Mouse (Mus musculus): ENCODE data around the gene Ubr2. TPM values are rescaled to one million over a fixed set of nuclear protein-coding genes. Genes with fewer than 3 reads are reported as not detected.

Gene Ubr2
- polyA plus RNA-seq, 1 experiment from 2014 or later = 15.8 TPM

GRCm38 (mm10) chr17:46958045-46958444 is 52.3 kb downstream of the Ubr2 start:
- 89% methylated on average over 2 of the region's 2 CpGs for WGBS
- Histone ChIP-seq H3K27ac (no peak overlapping the region), H3K27me3 (replicated peaks) (no peaks in the 10 kb centered on the region), H3K9ac (no peak overlapping the region), H3K4me1 (no peaks in the 10 kb centered on the region), H3K36me3 (peaks cover 80% of the 10 kb centered on the region), H3K9me3 (no peaks in the 10 kb centered on the region), H3K4me3 (replicated peaks) (no peak overlapping the region), H3K4me2 (no peak overlapping the region)
- ATAC-seq (ENCODE audit: insufficient read depth, low FRiP score, low read depth) = no peak

GRCm38 (mm10) chr17:46946276-46946675 is 64.1 kb downstream of the Ubr2 start:
- Histone ChIP-seq H3K27me3 (replicated peaks) (no peaks in the 10 kb centered on the region), H3K4me1 (no peaks in the 10 kb centered on the region), H3K9me3 (no peaks in the 10 kb centered on the region), H3K36me3 (peaks cover 53% of the 10 kb centered on the region), H3K9ac (no peak overlapping the region), H3K4me3 (replicated peaks) (no peak overlapping the region), H3K27ac (no peak overlapping the region), H3K4me2 (no peak overlapping the region)
- 97% methylated on average over 9 of the region's 9 CpGs for WGBS
- ATAC-seq (ENCODE audit: insufficient read depth, low FRiP score, low read depth) = no peak

GRCm38 (mm10) chr17:46942421-46942820 is 67.9 kb downstream of the Ubr2 start:
- Histone ChIP-seq H3K4me2 (no peak overlapping the region), H3K4me3 (replicated peaks) (no peak overlapping the region), H3K4me1 (no peaks in the 10 kb centered on the region), H3K27ac (no peak overlapping the region), H3K9me3 (no peaks in the 10 kb centered on the region), H3K36me3 (peaks cover 78% of the 10 kb centered on the region), H3K27me3 (replicated peaks) (no peaks in the 10 kb centered on the region), H3K9ac (no peak overlapping the region)
- 92% methylated on average over 9 of the region's 9 CpGs for WGBS
- ATAC-seq (ENCODE audit: insufficient read depth, low FRiP score, low read depth) = no peak

- peaks cover 81% of the 10 kb centered on the region for H3K36me3 ChIP-seq
- 91% methylated on average over 8 of the region's 8 CpGs for WGBS
- H3K27ac ChIP-seq = no peak overlapping the region
- H3K4me3 ChIP-seq (replicated peaks) = no peak overlapping the region
- H3K27me3 ChIP-seq (replicated peaks) = no peaks in the 10 kb centered on the region
- H3K4me1 ChIP-seq = no peaks in the 10 kb centered on the region
- no peak for ATAC-seq (ENCODE audit: insufficient read depth, low FRiP score, low read depth)
- H3K9me3 ChIP-seq = no peaks in the 10 kb centered on the region
- no peak overlapping the region for H3K4me2 ChIP-seq
- no peak overlapping the region for H3K9ac ChIP-seq
These were observed 69.9 kb downstream of the Ubr2 start for GRCm38 (mm10) chr17:46940461-46940860.

GRCm38 (mm10) chr17:46933557-46934348 is 76.6 kb downstream of the Ubr2 start:
- H3K4me2 ChIP-seq = no peak overlapping the region
- ATAC-seq (ENCODE audit: insufficient read depth, low FRiP score, low read depth) = no peak

GRCm38 (mm10) chr17:46932961-46933360 is 77.4 kb downstream of the Ubr2 start:
- H3K27me3 ChIP-seq (replicated peaks) = no peaks in the 10 kb centered on the region
- no peak for ATAC-seq (ENCODE audit: insufficient read depth, low FRiP score, low read depth)
- no peak overlapping the region for H3K4me2 ChIP-seq
- H3K36me3 ChIP-seq = peaks cover 77% of the 10 kb centered on the region
- H3K9ac ChIP-seq = no peak overlapping the region
- no peak overlapping the region for H3K4me3 ChIP-seq (replicated peaks)
- H3K27ac ChIP-seq = no peak overlapping the region
- 93% methylated on average over 5 of the region's 5 CpGs for WGBS
- no peaks in the 10 kb centered on the region for H3K4me1 ChIP-seq
- no peaks in the 10 kb centered on the region for H3K9me3 ChIP-seq

More at GRCm38 (mm10) chr17:46933557-46934348, 76.6 kb downstream of the Ubr2 start:
- 83% methylated on average over 19 of the region's 19 CpGs for WGBS
- H3K4me1 ChIP-seq = no peaks in the 10 kb centered on the region
- H3K36me3 ChIP-seq = peaks cover 80% of the 10 kb centered on the region
- no peak overlapping the region for H3K4me3 ChIP-seq (replicated peaks)
- no peak overlapping the region for H3K27ac ChIP-seq
- no peaks in the 10 kb centered on the region for H3K9me3 ChIP-seq
- no peak overlapping the region for H3K9ac ChIP-seq
- H3K27me3 ChIP-seq (replicated peaks) = no peaks in the 10 kb centered on the region

- ATAC-seq (ENCODE audit: insufficient read depth, low FRiP score, low read depth) = no peak
- Histone ChIP-seq H3K4me3 (replicated peaks) (no peak overlapping the region), H3K9ac (no peak overlapping the region), H3K27me3 (replicated peaks) (no peaks in the 10 kb centered on the region), H3K36me3 (peaks cover 50% of the 10 kb centered on the region), H3K4me2 (no peak overlapping the region), H3K27ac (no peak overlapping the region), H3K4me1 (no peaks in the 10 kb centered on the region), H3K9me3 (no peaks in the 10 kb centered on the region)
- WGBS = 92% methylated on average over 7 of the region's 7 CpGs
These were observed 80.5 kb downstream of the Ubr2 start for GRCm38 (mm10) chr17:46929897-46930296.

- Histone ChIP-seq H3K4me3 (replicated peaks) (no peak overlapping the region), H3K4me2 (no peak overlapping the region), H3K4me1 (no peaks in the 10 kb centered on the region), H3K27ac (no peak overlapping the region), H3K9ac (no peak overlapping the region), H3K9me3 (no peaks in the 10 kb centered on the region), H3K27me3 (replicated peaks) (no peaks in the 10 kb centered on the region), H3K36me3 (peaks cover 46% of the 10 kb centered on the region)
- WGBS = 74% methylated on average over 12 of the region's 12 CpGs
- ATAC-seq (ENCODE audit: insufficient read depth, low FRiP score, low read depth) = no peak
These were observed 81.1 kb downstream of the Ubr2 start for GRCm38 (mm10) chr17:46929277-46929676.

GRCm38 (mm10) chr17:46927781-46928180 is 82.6 kb downstream of the Ubr2 start:
- no peak overlapping the region for H3K9ac ChIP-seq
- no peaks in the 10 kb centered on the region for H3K27me3 ChIP-seq (replicated peaks)
- H3K27ac ChIP-seq = no peak overlapping the region
- H3K36me3 ChIP-seq = peaks cover 32% of the 10 kb centered on the region
- no peaks in the 10 kb centered on the region for H3K9me3 ChIP-seq
- H3K4me1 ChIP-seq = no peaks in the 10 kb centered on the region
- ATAC-seq (ENCODE audit: insufficient read depth, low FRiP score, low read depth) = no peak
- WGBS = 91% methylated on average over 5 of the region's 5 CpGs
- no peak overlapping the region for H3K4me3 ChIP-seq (replicated peaks)
- no peak overlapping the region for H3K4me2 ChIP-seq

GRCm38 (mm10) chr17:46926941-46927340 is 83.4 kb downstream of the Ubr2 start:
- no peak overlapping the region for H3K27ac ChIP-seq
- H3K27me3 ChIP-seq (replicated peaks) = no peaks in the 10 kb centered on the region
- no peaks in the 10 kb centered on the region for H3K9me3 ChIP-seq
- peaks cover 23% of the 10 kb centered on the region for H3K36me3 ChIP-seq
- H3K4me2 ChIP-seq = no peak overlapping the region
- H3K4me3 ChIP-seq (replicated peaks) = no peak overlapping the region
- no peaks in the 10 kb centered on the region for H3K4me1 ChIP-seq
- 65% methylated on average over 3 of the region's 3 CpGs for WGBS
- ATAC-seq (ENCODE audit: insufficient read depth, low FRiP score, low read depth) = no peak
- no peak overlapping the region for H3K9ac ChIP-seq

- no peak overlapping the region for H3K27ac ChIP-seq
- H3K4me1 ChIP-seq = no peaks in the 10 kb centered on the region
- H3K4me2 ChIP-seq = no peak overlapping the region
- no peaks in the 10 kb centered on the region for H3K9me3 ChIP-seq
- H3K4me3 ChIP-seq (replicated peaks) = no peak overlapping the region
- WGBS = 65% methylated on average over 6 of the region's 6 CpGs
- no peak overlapping the region for H3K9ac ChIP-seq
- ATAC-seq (ENCODE audit: insufficient read depth, low FRiP score, low read depth) = no peak
- peaks cover 16% of the 10 kb centered on the region; the same call in 1 of the 2 replicates for H3K36me3 ChIP-seq
- no peaks in the 10 kb centered on the region for H3K27me3 ChIP-seq (replicated peaks)
These were observed 84.2 kb downstream of the Ubr2 start for GRCm38 (mm10) chr17:46926192-46926591.

- Histone ChIP-seq H3K9ac (no peak overlapping the region), H3K27me3 (replicated peaks) (no peaks in the 10 kb centered on the region), H3K9me3 (no peaks in the 10 kb centered on the region), H3K4me3 (replicated peaks) (no peak overlapping the region), H3K27ac (no peak overlapping the region), H3K4me1 (no peaks in the 10 kb centered on the region), H3K36me3 (no peaks in the 10 kb centered on the region), H3K4me2 (no peak overlapping the region)
- no peak for ATAC-seq (ENCODE audit: insufficient read depth, low FRiP score, low read depth)
- WGBS = 50% methylated on average over 6 of the region's 6 CpGs
These were observed 89.5 kb downstream of the Ubr2 start for GRCm38 (mm10) chr17:46920855-46921254.
